Mouse (Mus musculus): Measurements from ENCODE around the gene Ifna6. TPM values are rescaled to one million over a fixed set of nuclear protein-coding genes. Genes with fewer than 3 reads are reported as not detected.
"Not testable (repeated sequence)": the region's sequence is repeated elsewhere in the genome, so short reads cannot be mapped to it uniquely, and the experiment has no call there.

The Ifna6 gene
- total RNA-seq (2022), result not detected

GRCm38 (mm10) chr4:88827116-88827515, at the start of gene Ifna6:
Gene Ifna6, plus strand, starts transcription at chr4:88827416.
- DNase-seq, result not testable (repeated sequence)

- not testable (repeated sequence) for DNase-seq
Observed at GRCm38 (mm10) chr4:88779550-88779949, 47.7 kb upstream of the Ifna6 start, which contains the start of gene Gm13272. Gene Gm13272, plus strand, starts transcription at chr4:88779850.

DNA sequence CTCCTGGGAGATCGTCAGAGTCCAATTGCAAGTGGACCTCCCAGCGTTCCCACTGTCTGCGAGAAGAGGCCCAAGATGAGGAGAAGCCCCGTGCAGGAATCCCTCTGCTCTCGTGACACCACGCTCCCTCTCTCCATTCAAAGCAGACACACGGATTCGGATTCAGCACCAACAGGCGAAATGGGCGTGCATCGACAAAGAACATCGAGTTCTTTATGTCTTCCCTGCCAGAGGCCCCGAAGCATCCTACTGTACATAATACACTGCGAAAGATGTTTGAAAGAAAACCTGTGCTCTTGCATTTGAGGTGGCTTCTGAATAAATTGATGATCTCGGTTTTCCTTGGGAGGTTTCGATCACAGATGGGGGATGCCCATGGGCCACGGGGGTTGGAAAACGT, 46.9 kb upstream of the Ifna6 start:
- not testable (repeated sequence) for DNase-seq

GRCm38 (mm10) chr4:88781831-88782230, 45.4 kb upstream of the Ifna6 start, which contains the start of gene Ifnz:
Gene Ifnz, plus strand, starts transcription at chr4:88782131.
- not testable (repeated sequence) for DNase-seq

- DNase-seq, result not testable (repeated sequence)
Observed at GRCm38 (mm10) chr4:88782335-88782734, 44.9 kb upstream of the Ifna6 start.

- not testable (repeated sequence) for DNase-seq
Observed at GRCm38 (mm10) chr4:88785409-88785808, 41.8 kb upstream of the Ifna6 start, which contains the start of gene Gm13276. Gene Gm13276, plus strand, starts transcription at chr4:88785709.

DNA sequence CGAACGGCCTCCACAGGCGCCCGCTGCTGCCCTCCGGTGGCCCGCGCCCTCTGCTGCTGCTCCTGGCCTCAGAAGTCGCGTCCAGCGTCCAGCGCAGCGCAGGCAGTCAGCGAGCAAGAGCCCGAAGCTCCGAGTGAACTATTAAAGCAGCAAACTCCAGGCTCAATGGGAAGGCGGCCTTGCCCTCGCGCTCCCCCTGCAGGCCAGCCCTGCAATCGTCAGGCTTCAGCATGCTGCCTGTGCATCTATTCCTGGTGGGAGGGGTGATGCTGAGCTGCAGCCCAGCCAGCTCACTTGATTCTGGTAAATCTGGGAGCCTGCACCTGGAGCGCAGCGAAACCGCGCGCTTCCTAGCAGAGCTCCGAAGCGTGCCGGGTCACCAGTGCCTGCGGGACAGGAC, 38.8 kb upstream of the Ifna6 start, which contains the start of gene Gm13277:
TSS of gene Gm13277 (plus strand) at position 231 of the 400 bp plus-strand sequence.
- DNase-seq, result peak; percentile 65

DNA sequence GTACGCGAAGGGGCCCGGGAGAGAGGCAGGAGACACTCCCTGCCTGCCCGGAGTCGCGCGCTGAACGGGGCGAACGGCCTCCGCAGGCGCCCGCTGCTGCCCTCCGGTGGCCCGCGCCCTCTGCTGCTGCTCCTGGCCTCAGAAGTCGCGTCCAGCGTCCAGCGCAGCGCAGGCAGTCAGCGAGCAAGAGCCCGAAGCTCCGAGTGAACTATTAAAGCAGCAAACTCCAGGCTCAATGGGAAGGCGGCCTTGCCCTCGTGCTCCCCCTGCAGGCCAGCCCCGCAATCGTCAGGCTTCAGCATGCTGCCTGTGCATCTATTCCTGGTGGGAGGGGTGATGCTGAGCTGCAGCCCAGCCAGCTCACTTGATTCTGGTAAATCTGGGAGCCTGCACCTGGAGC, 36.0 kb upstream of the Ifna6 start, which contains the start of gene Gm13278:
TSS of gene Gm13278 (plus strand) at position 301 of the 400 bp plus-strand sequence.
- DNase-seq, result not testable (repeated sequence)

GRCm38 (mm10) chr4:88793936-88794675, 33.1 kb upstream of the Ifna6 start, which contains the start of gene Gm13275:
Gene Gm13275, plus strand, starts transcription at chr4:88794487.
- DNase-seq, result peak; percentile 71

DNA sequence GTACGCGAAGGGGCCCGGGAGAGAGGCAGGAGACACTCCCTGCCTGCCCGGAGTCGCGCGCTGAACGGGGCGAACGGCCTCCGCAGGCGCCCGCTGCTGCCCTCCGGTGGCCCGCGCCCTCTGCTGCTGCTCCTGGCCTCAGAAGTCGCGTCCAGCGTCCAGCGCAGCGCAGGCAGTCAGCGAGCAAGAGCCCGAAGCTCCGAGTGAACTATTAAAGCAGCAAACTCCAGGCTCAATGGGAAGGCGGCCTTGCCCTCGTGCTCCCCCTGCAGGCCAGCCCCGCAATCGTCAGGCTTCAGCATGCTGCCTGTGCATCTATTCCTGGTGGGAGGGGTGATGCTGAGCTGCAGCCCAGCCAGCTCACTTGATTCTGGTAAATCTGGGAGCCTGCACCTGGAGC, 30.1 kb upstream of the Ifna6 start, which contains the start of gene Gm13279:
TSS of gene Gm13279 (plus strand) at position 301 of the 400 bp plus-strand sequence.
- not testable (repeated sequence) for DNase-seq

DNA sequence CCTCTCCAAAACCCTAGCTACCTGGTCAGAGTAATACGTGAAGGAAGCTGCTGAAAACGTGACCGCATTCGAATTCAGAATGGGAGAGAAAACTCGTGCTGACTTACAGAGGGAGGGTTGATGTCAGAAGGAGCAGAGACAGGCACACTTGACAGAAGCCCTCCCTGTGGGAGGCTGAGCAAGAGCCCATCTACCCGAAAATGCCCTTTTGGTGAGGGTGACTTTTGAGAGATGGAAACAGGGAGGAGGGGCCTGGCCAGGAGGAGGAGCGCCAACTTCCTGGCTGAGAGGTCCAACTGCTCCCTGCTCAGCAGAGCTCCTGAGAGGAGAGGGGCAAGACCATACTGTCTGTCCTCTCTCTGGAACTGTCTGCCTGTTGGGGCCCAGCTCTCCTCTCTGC, 27.9 kb upstream of the Ifna6 start, which contains the start of gene Gm13285:
TSS of gene Gm13285 (plus strand) at position 301 of the 400 bp plus-strand sequence.
- DNase-seq, result not testable (repeated sequence)

DNA sequence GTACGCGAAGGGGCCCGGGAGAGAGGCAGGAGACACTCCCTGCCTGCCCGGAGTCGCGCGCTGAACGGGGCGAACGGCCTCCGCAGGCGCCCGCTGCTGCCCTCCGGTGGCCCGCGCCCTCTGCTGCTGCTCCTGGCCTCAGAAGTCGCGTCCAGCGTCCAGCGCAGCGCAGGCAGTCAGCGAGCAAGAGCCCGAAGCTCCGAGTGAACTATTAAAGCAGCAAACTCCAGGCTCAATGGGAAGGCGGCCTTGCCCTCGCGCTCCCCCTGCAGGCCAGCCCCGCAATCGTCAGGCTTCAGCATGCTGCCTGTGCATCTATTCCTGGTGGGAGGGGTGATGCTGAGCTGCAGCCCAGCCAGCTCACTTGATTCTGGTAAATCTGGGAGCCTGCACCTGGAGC, 24.3 kb upstream of the Ifna6 start, which contains the start of gene Gm13287:
TSS of gene Gm13287 (plus strand) at position 301 of the 400 bp plus-strand sequence.
- DNase-seq, result not testable (repeated sequence)

DNA sequence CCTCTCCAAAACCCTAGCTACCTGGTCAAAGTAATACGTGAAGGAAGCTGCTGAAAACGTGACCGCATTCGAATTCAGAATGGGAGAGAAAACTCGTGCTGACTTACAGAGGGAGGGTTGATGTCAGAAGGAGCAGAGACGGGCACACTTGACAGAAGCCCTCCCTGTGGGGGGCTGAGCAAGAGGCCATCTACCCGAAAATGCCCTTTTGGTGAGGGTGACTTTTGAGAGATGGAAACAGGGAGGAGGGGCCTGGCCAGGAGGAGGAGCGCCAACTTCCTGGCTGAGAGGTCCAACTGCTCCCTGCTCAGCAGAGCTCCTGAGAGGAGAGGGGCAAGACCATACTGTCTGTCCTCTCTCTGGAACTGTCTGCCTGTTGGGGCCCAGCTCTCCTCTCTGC, 22.0 kb upstream of the Ifna6 start, which contains the start of gene Gm13288:
TSS of gene Gm13288 (plus strand) at position 301 of the 400 bp plus-strand sequence.
- not testable (repeated sequence) for DNase-seq

DNA sequence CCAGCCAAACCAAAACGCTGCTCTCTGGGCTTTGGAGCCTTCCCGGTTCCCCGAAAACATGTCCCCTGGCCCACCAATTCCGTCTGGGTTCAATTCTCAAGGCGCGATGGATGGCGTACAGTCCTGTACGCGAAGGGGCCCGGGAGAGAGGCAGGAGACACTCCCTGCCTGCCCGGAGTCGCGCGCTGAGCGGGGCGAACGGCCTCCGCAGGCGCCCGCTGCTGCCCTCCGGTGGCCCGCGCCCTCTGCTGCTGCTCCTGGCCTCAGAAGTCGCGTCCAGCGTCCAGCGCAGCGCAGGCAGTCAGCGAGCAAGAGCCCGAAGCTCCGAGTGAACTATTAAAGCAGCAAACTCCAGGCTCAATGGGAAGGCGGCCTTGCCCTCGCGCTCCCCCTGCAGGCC, 21.5 kb upstream of the Ifna6 start:
- DNase-seq, result peak; percentile 21

DNA sequence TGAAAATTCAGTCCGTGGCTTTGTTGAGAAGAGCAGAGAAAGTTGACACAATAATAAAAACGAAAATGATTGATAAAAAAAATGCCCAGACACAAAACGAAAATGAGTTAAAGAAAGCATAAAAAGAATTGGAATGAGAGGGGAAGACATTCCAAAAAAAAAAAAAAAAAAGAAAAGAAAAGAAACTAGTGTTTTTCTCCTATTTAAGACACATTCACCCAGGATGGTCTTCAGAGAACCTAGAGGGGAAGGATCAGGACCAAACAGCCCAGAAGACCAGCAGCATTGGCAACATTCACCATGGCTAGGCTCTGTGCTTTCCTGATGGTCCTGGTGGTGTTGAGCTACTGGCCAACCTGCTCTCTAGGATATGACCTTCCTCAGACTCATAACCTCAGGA, 11.3 kb upstream of the Ifna6 start, which contains the start of gene Ifna7:
TSS of gene Ifna7 (plus strand) at position 301 of the 400 bp plus-strand sequence.
- DNase-seq, result no peak

- DNase-seq, result no peak
Observed at GRCm38 (mm10) chr4:88819659-88820058, 7.6 kb upstream of the Ifna6 start, which contains the start of gene Ifna11. Gene Ifna11, plus strand, starts transcription at chr4:88819959.

DNA sequence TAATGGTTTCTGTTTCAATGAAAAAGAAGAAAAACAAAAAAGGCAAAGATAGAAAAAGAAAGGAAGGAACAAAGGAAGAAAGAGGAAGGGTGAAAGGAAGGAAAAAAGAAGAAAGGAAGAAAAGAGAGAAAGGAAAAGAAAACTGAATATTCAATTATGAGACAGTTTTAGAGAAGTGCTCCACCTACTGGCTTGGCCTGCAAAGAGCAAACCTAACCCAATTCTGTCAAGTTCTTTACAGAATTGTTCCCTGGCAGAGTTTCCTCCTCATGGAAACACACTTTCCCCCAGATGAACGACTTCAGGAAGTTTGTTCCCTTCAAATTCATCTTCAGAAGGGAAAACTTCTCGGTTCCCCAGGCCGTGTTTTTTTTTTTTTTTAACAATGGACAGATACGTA, 4.2 kb upstream of the Ifna6 start:
- no peak for DNase-seq

DNA sequence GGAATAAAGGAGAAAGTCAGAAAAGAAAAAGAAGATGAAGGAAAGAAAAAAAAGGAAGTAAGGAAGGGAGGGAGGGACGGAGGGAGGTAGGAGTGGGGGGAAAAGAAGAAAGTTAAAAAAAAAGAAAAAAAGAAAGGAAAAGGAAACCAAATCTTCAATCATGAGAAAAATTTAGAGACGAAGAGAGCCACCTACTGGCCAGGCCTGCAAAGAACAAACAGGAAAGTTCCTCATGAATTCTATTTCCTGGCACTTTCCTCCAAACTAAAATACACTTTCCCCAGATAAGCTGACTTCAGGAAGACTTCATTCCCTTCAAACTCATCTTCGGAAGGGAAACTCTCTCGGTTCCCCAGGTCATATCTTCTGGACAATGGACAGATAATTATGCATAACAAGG, 3.3 kb downstream of the Ifna6 start:
- no peak for DNase-seq

DNA sequence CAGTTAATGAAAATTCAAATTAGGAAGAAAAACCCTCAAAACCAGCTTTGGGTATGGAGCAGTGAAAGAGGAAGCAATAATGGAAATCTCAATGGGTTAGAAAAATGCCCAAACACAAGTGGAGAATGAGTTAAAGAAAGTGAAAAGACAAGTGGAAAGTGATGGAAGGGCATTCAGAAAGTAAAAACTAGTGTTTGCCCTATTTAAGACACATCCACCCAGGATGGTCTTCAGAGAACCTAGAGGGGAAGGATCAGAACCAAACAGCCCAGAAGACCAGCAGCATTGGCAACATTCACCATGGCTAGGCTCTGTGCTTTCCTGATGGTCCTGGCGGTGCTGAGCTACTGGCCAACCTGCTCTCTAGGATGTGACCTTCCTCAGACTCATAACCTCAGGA, 8.0 kb downstream of the Ifna6 start, which contains the start of gene Ifna5:
TSS of gene Ifna5 (plus strand) at position 301 of the 400 bp plus-strand sequence.
- not testable (repeated sequence) for DNase-seq

DNA sequence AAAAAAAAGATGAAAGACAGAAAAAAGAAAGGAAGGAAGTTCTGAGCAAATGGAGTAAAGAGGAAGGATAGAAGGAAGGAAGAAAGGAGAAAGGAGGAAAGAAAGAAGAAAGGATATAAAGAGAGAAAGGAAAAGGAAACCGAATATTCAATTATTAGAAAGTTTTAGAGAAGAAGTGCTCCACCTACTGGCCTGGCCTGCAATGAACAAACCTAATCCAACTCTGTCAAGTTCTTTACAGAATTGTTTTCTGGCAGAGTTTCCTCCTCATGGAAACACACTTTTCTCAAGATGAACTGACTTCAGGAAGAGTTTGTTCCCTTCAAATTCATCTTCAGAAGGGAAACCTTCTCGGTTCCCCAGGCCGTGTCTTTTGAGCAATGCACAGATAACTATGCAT, 11.6 kb downstream of the Ifna6 start:
- no peak for DNase-seq

DNA sequence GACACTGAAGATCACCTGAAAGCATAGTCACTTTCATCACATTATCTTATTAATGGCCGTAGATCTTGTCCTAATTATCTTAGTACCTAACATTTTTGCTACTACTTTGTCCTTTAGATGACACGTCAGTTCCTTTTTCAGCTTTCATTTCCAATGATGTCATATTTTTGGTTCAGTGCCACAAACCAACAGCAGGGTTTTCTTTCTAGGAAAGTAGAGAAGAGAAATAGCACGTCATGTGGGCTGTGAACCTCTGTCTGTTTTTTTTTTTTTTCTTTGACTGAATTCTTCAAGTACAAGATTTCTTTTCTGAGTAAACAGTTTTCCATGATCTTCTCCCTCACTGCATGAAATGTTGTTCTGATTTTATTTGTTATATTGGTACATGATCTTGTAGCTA, 12.8 kb downstream of the Ifna6 start:
- DNase-seq, result no peak

GRCm38 (mm10) chr4:88841438-88841911, 14.3 kb downstream of the Ifna6 start, which contains the start of gene Ifna4:
Gene Ifna4, plus strand, starts transcription at chr4:88841861.
- no peak for DNase-seq

DNA sequence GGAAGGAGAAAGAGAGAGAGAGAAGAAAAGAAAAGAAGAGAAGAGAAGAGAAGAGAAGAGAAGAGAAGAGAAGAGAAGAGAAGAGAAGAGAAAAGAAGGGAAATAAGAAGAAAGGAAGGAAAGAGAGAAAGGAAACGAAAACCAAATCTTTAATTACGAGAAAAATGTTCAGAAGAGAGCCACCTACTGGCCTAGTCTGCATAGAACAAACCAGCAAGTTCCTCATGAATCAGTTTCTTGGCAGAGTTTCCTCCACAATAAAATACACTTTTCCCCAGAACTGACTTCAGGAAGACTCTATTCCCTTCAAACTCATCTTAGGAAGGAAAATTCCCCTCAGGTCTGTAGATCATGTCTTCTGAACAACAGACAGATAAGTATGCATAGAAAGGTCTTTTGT, 18.1 kb downstream of the Ifna6 start:
- no peak for DNase-seq

All from adrenal gland, adult 8-10 months (tissue).